Mouse (Mus musculus) c-Kit-negative CD71-positive TER-119-positive erythroid progenitor cells, embryonic 14.5 days (primary cell): ENCODE measurements around the gene Slc22a22.

Experiments
- DNase-seq: peaks from one replicate; pipeline ENCODE4 v3.0.0-alpha.2; 2013; ENCODE audit warnings: low read depth, low spot score

Slc22a22 gene

GRCm38 (mm10) chr15:57477525-57477924 is at the start of gene Slc22a22:
Gene Slc22a22 (minus strand): TSS chr15:57477625.
- DNase-seq: no peak

GRCm38 (mm10) chr15:57523510-57524298 is 46.3 kb upstream of the Slc22a22 start:
- DNase-seq: no peak

- DNase-seq: no peak
Observed at GRCm38 (mm10) chr15:57522160-57522559, 44.7 kb upstream of the Slc22a22 start.

- no peak for DNase-seq
Observed at GRCm38 (mm10) chr15:57509185-57510172, 32.1 kb upstream of the Slc22a22 start.

- no peak for DNase-seq
Observed at GRCm38 (mm10) chr15:57508242-57509184, 31.1 kb upstream of the Slc22a22 start.

- no peak for DNase-seq
Observed at GRCm38 (mm10) chr15:57504126-57504705, 26.8 kb upstream of the Slc22a22 start.

- DNase-seq: no peak
Observed at GRCm38 (mm10) chr15:57503656-57504055, 26.2 kb upstream of the Slc22a22 start.

- no peak for DNase-seq
Observed at GRCm38 (mm10) chr15:57501559-57501958, 24.1 kb upstream of the Slc22a22 start.

GRCm38 (mm10) chr15:57496106-57496505 is 18.7 kb upstream of the Slc22a22 start:
- DNase-seq: no peak

GRCm38 (mm10) chr15:57482509-57482908 is 5.1 kb upstream of the Slc22a22 start:
- DNase-seq: no peak

- DNase-seq: no peak
Observed at GRCm38 (mm10) chr15:57471648-57472047, 5.8 kb downstream of the Slc22a22 start.

GRCm38 (mm10) chr15:57465996-57466395 is 11.4 kb downstream of the Slc22a22 start:
- DNase-seq: no peak

- DNase-seq: no peak
Observed at GRCm38 (mm10) chr15:57465061-57465460, 12.4 kb downstream of the Slc22a22 start.

- DNase-seq: no peak
Observed at GRCm38 (mm10) chr15:57464066-57464465, 13.4 kb downstream of the Slc22a22 start.

GRCm38 (mm10) chr15:57461284-57461683 is 16.1 kb downstream of the Slc22a22 start:
- DNase-seq: no peak

- no peak for DNase-seq
Observed at GRCm38 (mm10) chr15:57457374-57457773, 20.1 kb downstream of the Slc22a22 start.

- no peak for DNase-seq
Observed at GRCm38 (mm10) chr15:57434710-57435404, 42.6 kb downstream of the Slc22a22 start.

GRCm38 (mm10) chr15:57408498-57408897 is 68.9 kb downstream of the Slc22a22 start:
- no peak for DNase-seq

GRCm38 (mm10) chr15:57398439-57399148 is 78.8 kb downstream of the Slc22a22 start:
- DNase-seq: no peak

- DNase-seq: no peak
Observed at GRCm38 (mm10) chr15:57394053-57394452, 83.4 kb downstream of the Slc22a22 start.
